Mouse (Mus musculus) brain, embryonic 14.5 days (tissue): ENCODE data around the gene Ppm1j.

ENCODE experiments used
- CTCF ChIP-seq: fragments of 200-500 bp; IDR thresholded peaks from 2 replicates; pipeline ENCODE4 v1.5.1; 2012; ENCODE audit warnings: inconsistent platforms, mild to moderate bottlenecking, moderate library complexity, borderline replicate concordance; ENCODE audit not compliant: insufficient read depth, insufficient read length; ENCODE audit errors: extremely low read depth
- POLR2A ChIP-seq: fragments of 200-500 bp; IDR thresholded peaks from 2 replicates; pipeline ENCODE4 v1.6.1; 2012; ENCODE audit warnings: mild to moderate bottlenecking, inconsistent platforms, borderline replicate concordance; ENCODE audit not compliant: poor library complexity, insufficient read depth, insufficient read length, severe bottlenecking; ENCODE audit errors: extremely low read depth

DNA sequence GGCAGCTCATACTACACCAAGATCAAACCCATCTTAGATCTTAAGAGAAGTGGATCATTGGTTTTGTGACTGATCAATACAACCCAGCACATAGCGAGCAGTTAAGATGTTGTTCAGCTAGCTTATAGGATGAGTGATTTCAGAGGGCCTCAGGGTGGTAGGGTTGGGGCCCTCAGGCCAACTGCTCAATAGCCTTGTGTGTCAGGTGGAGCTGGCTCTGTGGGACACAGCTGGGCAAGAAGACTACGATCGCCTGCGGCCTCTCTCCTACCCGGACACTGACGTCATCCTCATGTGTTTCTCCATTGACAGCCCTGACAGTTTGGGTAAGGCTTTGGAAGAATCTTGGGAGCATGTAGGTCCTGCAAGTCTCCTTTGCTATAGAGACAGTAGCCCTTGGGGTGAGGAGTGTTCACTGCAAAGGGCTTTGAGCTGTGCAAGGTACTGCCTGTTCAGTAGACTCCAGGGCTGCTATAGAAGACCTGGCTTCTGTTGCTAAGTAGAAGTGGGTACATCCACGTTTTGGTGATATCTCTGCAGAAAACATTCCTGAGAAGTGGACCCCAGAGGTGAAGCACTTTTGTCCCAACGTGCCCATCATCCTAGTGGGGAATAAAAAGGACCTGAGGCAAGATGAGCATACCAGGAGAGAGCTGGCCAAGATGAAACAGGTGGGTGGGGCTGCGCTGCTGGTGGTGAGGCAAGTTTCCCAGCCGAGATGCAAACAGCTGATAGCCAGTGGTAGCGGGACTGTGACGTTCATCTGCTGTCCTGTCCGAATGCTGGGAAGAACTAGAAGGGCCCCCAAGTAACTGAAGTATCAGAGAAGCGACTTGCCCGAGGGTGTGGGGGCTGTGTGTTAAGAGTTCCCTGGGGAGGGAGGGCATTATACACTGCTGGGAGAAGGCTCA is 11.8 kb downstream of the Ppm1j start:
- no peak for TF ChIP-seq CTCF
- no peak for TF ChIP-seq POLR2A
